Mouse (Mus musculus) ovary, postnatal 10 days (tissue): ENCODE results near the gene Sh2b1.
A peak's percentile ranks its signal among the peaks of the same experiment; 100 is the strongest.
"Not testable (repeated sequence)": the region's sequence is repeated elsewhere in the genome, so short reads cannot be mapped to it uniquely, and the experiment has no call there.

Experiments
- DNase-seq: peaks from one replicate; pipeline ENCODE4 v3.0.0; 2022; ENCODE audit warnings: low spot score

Gene Sh2b1

GRCm38 (mm10) chr7:126474993-126475581 lies at the start of gene Sh2b1:
Sh2b1 (minus strand) TSS chr7:126475424.
- DNase-seq: peak; percentile 71

GRCm38 (mm10) chr7:126523316-126523715 lies 48.1 kb upstream of the Sh2b1 start:
- no peak for DNase-seq

GRCm38 (mm10) chr7:126519513-126519912 lies 44.3 kb upstream of the Sh2b1 start:
- DNase-seq: no peak

GRCm38 (mm10) chr7:126518261-126518941 lies 43.2 kb upstream of the Sh2b1 start:
- no peak for DNase-seq

GRCm38 (mm10) chr7:126511287-126511686 lies 36.1 kb upstream of the Sh2b1 start:
- DNase-seq: no peak

GRCm38 (mm10) chr7:126507126-126507778 lies 32.0 kb upstream of the Sh2b1 start:
- DNase-seq: no peak

GRCm38 (mm10) chr7:126504913-126505312 lies 29.7 kb upstream of the Sh2b1 start:
- no peak for DNase-seq

- peak; percentile 95 for DNase-seq
These were observed 28.2 kb upstream of the Sh2b1 start, which contains the start of gene Atxn2l for GRCm38 (mm10) chr7:126503273-126503878. Atxn2l (minus strand) TSS chr7:126503437.

- DNase-seq: peak; percentile 49
These were observed 27.5 kb upstream of the Sh2b1 start for GRCm38 (mm10) chr7:126502751-126503150.

- DNase-seq: peak; percentile 88
These were observed 27.0 kb upstream of the Sh2b1 start for GRCm38 (mm10) chr7:126502023-126502741.

- no peak for DNase-seq
These were observed 26.4 kb upstream of the Sh2b1 start for GRCm38 (mm10) chr7:126501684-126502022.

GRCm38 (mm10) chr7:126499416-126499815 lies 24.2 kb upstream of the Sh2b1 start:
- no peak for DNase-seq

- DNase-seq: no peak
These were observed 22.7 kb upstream of the Sh2b1 start for GRCm38 (mm10) chr7:126497966-126498365.

GRCm38 (mm10) chr7:126496475-126496874 lies 21.3 kb upstream of the Sh2b1 start:
- no peak for DNase-seq

- DNase-seq: no peak
These were observed 18.9 kb upstream of the Sh2b1 start for GRCm38 (mm10) chr7:126494120-126494519.

- no peak for DNase-seq
These were observed 16.7 kb upstream of the Sh2b1 start for GRCm38 (mm10) chr7:126491973-126492372.

GRCm38 (mm10) chr7:126491005-126491404 lies 15.8 kb upstream of the Sh2b1 start:
- no peak for DNase-seq

GRCm38 (mm10) chr7:126487617-126488385 lies 12.6 kb upstream of the Sh2b1 start:
- not testable (repeated sequence) for DNase-seq

GRCm38 (mm10) chr7:126487052-126487483 lies 11.8 kb upstream of the Sh2b1 start, which contains the start of gene Tufm:
Tufm (plus strand) TSS chr7:126487361.
- DNase-seq: peak; percentile 80

GRCm38 (mm10) chr7:126482392-126482871 lies 7.2 kb upstream of the Sh2b1 start:
- DNase-seq: no peak

GRCm38 (mm10) chr7:126481699-126482098 lies 6.5 kb upstream of the Sh2b1 start:
- no peak for DNase-seq
